Mouse (Mus musculus): ENCODE data around the gene Arl10. TPM values are rescaled to one million over a fixed set of nuclear protein-coding genes. Genes with fewer than 3 reads are reported as not detected.

The Arl10 gene
- total and polyA plus RNA-seq, 3 experiments: 5.1 to 10.9 TPM; not detected in 1

DNA sequence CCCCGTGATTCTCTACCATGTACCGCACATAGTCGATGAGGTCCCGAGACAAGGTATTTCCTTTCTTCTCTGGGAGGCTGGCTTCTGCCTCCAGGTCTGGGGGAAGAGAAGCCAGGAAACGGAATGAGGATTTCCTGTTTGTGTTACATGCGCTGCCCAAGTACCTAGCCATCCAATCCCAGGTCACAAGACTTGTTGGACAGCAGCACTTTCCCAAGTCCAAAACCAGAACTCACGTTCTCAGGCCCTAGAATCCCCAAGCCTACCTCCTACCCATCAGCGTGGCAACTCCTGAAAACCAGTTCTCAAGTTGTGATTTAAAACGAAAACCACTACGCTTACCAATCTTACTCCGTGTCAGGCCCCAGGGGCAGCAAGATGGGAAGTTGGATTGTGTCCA, 11.0 kb downstream of the Arl10 start:
- Histone ChIP-seq H3K27ac (ENCODE audit: control insufficient read depth, low read depth, low read length) (no peak overlapping the region), H3K4me3 (ENCODE audit: control insufficient read depth in 1 of 2, insufficient read depth in 1 of 2, low read depth in 2 of 2, low read length in 2 of 2) (no peak overlapping the region), H3K79me2 (ENCODE audit: control insufficient read depth, insufficient read depth, low read length, poor library complexity) (peaks cover 23% of the 10 kb centered on the region), H3K36me3 (ENCODE audit: control insufficient read depth in 1 of 2, insufficient read depth in 2 of 2, low read length in 2 of 2) (peaks cover 9 to 11% of the 10 kb centered on the region in 2 experiments), H3K4me1 (ENCODE audit: control insufficient read depth in 1 of 2, insufficient read depth in 2 of 2, low read length in 2 of 2) (peaks cover 2 to 11% of the 10 kb centered on the region in 2 experiments; a peak in 3 of 4 replicates), H3K27me3 (ENCODE audit: control insufficient read depth in 1 of 2, insufficient read depth in 2 of 2, low read length in 2 of 2) (no peaks in the 10 kb centered on the region), H3K9me3 (replicated peaks; ENCODE audit: insufficient read depth, low read length) (no peaks in the 10 kb centered on the region), H3K9ac (ENCODE audit: control insufficient read depth, low read depth, low read length, poor library complexity, severe bottlenecking) (no peak overlapping the region)
- no peak for DNase-seq (ENCODE audit: low read depth, low spot score)
- TF ChIP-seq CTCF (IDR thresholded peaks at IDR 0.05 in 2 of 3, conservative IDR thresholded peaks at IDR 0.05 in 1 of 3; ENCODE audit: control insufficient read depth in 1 of 3, insufficient read depth in 1 of 3, low read depth in 2 of 3, low read length in 3 of 3, poor library complexity in 1 of 3, severe bottlenecking in 1 of 3): no peak
- TF ChIP-seq TBP (IDR thresholded peaks at IDR 0.05; ENCODE audit: low read depth, low read length): no peak
- no peak for TF ChIP-seq SMC3 (IDR thresholded peaks at IDR 0.05; ENCODE audit: low read depth, low read length)
- TF ChIP-seq MAZ (IDR thresholded peaks at IDR 0.05; ENCODE audit: low read depth, low read length): no peak
- TF ChIP-seq RCOR1 (IDR thresholded peaks at IDR 0.05; ENCODE audit: low read depth, low read length): no peak
- TF ChIP-seq USF1 (IDR thresholded peaks at IDR 0.05; ENCODE audit: low read depth, low read length): no peak
- TF ChIP-seq USF2 (IDR thresholded peaks at IDR 0.05; ENCODE audit: borderline replicate concordance in 1 of 2, insufficient read depth in 1 of 2, low read depth in 1 of 2, low read length in 2 of 2): no peak

DNA sequence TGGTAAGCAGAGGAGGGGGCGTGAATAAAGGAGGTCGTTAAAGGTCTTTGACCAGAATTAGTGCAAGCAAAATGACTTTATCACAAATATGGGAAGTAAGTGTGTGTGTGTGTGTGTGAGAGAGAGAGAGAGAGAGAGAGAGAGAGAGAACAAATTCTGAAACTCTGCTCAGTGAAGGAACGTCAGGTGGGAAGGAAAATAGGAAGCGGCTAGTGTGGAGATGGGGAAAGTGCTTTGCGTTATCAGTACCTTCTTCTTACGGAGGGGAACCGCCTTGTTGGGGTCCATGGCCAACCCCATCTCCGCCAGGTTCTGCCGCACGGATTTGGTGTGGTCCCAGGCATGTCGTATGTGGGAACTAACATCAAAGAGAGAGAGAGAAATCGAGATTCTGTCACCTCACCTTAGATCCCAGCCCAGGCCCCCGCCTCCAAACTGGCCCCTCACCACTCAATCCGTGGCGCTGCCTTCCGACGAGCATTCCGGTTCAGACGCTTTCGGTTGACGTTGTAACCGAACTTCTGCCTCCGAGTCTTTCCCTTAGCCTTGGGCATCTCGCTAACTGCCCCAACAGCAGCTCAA, 14.7 kb downstream of the Arl10 start:
- peaks cover 30% of the 10 kb centered on the region for H3K79me2 ChIP-seq (ENCODE audit: control insufficient read depth, insufficient read depth, low read length, poor library complexity)
- TF ChIP-seq EP300 (IDR thresholded peaks at IDR 0.05; ENCODE audit: low read depth in 1 of 2, low read length in 2 of 2) (peak in 1 of 2 experiments; percentile 9; a peak in 2 of 4 replicates), POLR2A (IDR thresholded peaks at IDR 0.05; ENCODE audit: control insufficient read depth in 1 of 2, insufficient read depth in 1 of 2, low read depth in 1 of 2, low read length in 2 of 2, poor library complexity in 1 of 2) (peak in 1 of 2 experiments; percentile 38; a peak in 1 of 4 replicates), RAD21 (IDR thresholded peaks at IDR 0.05; ENCODE audit: low read depth, low read length) (no peak), GATA1 (IDR thresholded peaks at IDR 0.05; ENCODE audit: low read depth, low read length) (peak; percentile 63; the same call in 1 of the 2 replicates), JUND (IDR thresholded peaks at IDR 0.05; ENCODE audit: low read depth, low read length) (peak; percentile 86; the same call in 1 of the 2 replicates)
- peak overlapping the region; percentile 79 for H3K27ac ChIP-seq (ENCODE audit: control insufficient read depth, low read depth, low read length)
- no peaks in the 10 kb centered on the region for H3K27me3 ChIP-seq (ENCODE audit: control insufficient read depth in 1 of 2, insufficient read depth in 2 of 2, low read length in 2 of 2)
- no peaks in the 10 kb centered on the region for H3K9me3 ChIP-seq (replicated peaks; ENCODE audit: insufficient read depth, low read length)
- H3K36me3 ChIP-seq (ENCODE audit: control insufficient read depth in 1 of 2, insufficient read depth in 2 of 2, low read length in 2 of 2): peaks cover 10 to 12% of the 10 kb centered on the region in 2 experiments
- peaks cover 2 to 15% of the 10 kb centered on the region in 2 experiments; a peak in 3 of 4 replicates for H3K4me1 ChIP-seq (ENCODE audit: control insufficient read depth in 1 of 2, insufficient read depth in 2 of 2, low read length in 2 of 2)
- peak overlapping the region; percentile 76 for H3K9ac ChIP-seq (ENCODE audit: control insufficient read depth, low read depth, low read length, poor library complexity, severe bottlenecking)
- peak; percentile 74 for DNase-seq (ENCODE audit: low read depth, low spot score)
- peak overlapping the region; percentile 85 to 87 for H3K4me3 ChIP-seq (ENCODE audit: control insufficient read depth in 1 of 2, insufficient read depth in 1 of 2, low read depth in 2 of 2, low read length in 2 of 2)
